Mouse (Mus musculus) heart, postnatal 10 days (tissue): Measurements from ENCODE around the gene Aco2. TPM values are rescaled to one million over a fixed set of nuclear protein-coding genes. Genes with fewer than 3 reads are reported as not detected.

Experiments
- DNase-seq, 2 experiments: peaks; one replicate each; pipeline ENCODE4 v3.0.0; 2021
- intact Hi-C: fragments of 180-260 bp; cut with DNase I; formaldehyde crosslinking; loops from one replicate; pipeline ENCODE4 v1.15.1; 2025
- total RNA-seq, 2 experiments: library from RNA; stranded (reverse); gene quantifications; 2 replicates each; pipeline ENCODE4 v1.2.3; 2021

Gene Aco2
- 1,000 to 10,000 TPM; 1,895 to 1,910 TPM for total RNA-seq

- peak; percentile 100 for DNase-seq
- intact Hi-C loops, result loop anchor here (5.0 kb wide), 1 partner anchor 40 kb away; no protein-coding TSS in a partner anchor
Observed at GRCm38 (mm10) chr15:81872262-81873136, at the start of gene Aco2. Gene Aco2, plus strand, starts transcription at chr15:81872309.

GRCm38 (mm10) chr15:81822631-81823030 lies 49.5 kb upstream of the Aco2 start:
- intact Hi-C loops, result no loop called here
- no peak for DNase-seq

GRCm38 (mm10) chr15:81824832-81825231 lies 47.3 kb upstream of the Aco2 start:
- intact Hi-C loops, result no loop called here

GRCm38 (mm10) chr15:81828426-81829207 lies 43.5 kb upstream of the Aco2 start:
- intact Hi-C loops, result no loop called here
- DNase-seq, result no peak

More at GRCm38 (mm10) chr15:81824832-81825231, 47.3 kb upstream of the Aco2 start:
- DNase-seq, result no peak

- intact Hi-C loops, result no loop called here
Observed at GRCm38 (mm10) chr15:81829208-81829580, 42.9 kb upstream of the Aco2 start.

GRCm38 (mm10) chr15:81830530-81830929 lies 41.6 kb upstream of the Aco2 start:
- intact Hi-C loops, result loop anchor here (5.0 kb wide), 2 partner anchors 42 to 157 kb away; partner anchors contain the start of genes Aco2, Phf5a and Xrcc6
- DNase-seq, result no peak

More at GRCm38 (mm10) chr15:81829208-81829580, 42.9 kb upstream of the Aco2 start:
- DNase-seq, result no peak

GRCm38 (mm10) chr15:81831136-81831825 lies 40.8 kb upstream of the Aco2 start:
- peak; percentile 96 for DNase-seq
- intact Hi-C loops, result loop anchor here (1.0 to 5.0 kb wide), 3 partner anchors 41 to 156 kb away; partner anchors contain the start of genes Aco2, Phf5a and Xrcc6

GRCm38 (mm10) chr15:81832219-81832618 lies 39.9 kb upstream of the Aco2 start:
- intact Hi-C loops, result loop anchor here (5.0 kb wide), 2 partner anchors 40 to 155 kb away; partner anchors contain the start of genes Aco2, Phf5a and Xrcc6
- DNase-seq, result peak in 1 of 2 experiments; percentile 25

GRCm38 (mm10) chr15:81833481-81833880 lies 38.6 kb upstream of the Aco2 start:
- DNase-seq, result no peak
- intact Hi-C loops, result loop anchor here (5.0 kb wide), 2 partner anchors 39 to 154 kb away; partner anchors contain the start of genes Aco2, Phf5a and Xrcc6

- intact Hi-C loops, result loop anchor here (5.0 kb wide), 2 partner anchors 38 to 153 kb away; partner anchors contain the start of genes Aco2, Phf5a and Xrcc6
- DNase-seq, result peak; percentile 77 to 88
Observed at GRCm38 (mm10) chr15:81834171-81834841, 37.8 kb upstream of the Aco2 start.

GRCm38 (mm10) chr15:81835007-81835880 lies 36.9 kb upstream of the Aco2 start:
- no peak for DNase-seq

GRCm38 (mm10) chr15:81836124-81836821 lies 35.8 kb upstream of the Aco2 start:
- intact Hi-C loops, result no loop called here
- peak; percentile 94 to 95 for DNase-seq

More at GRCm38 (mm10) chr15:81835007-81835880, 36.9 kb upstream of the Aco2 start:
- intact Hi-C loops, result no loop called here

- intact Hi-C loops, result no loop called here
- no peak for DNase-seq
Observed at GRCm38 (mm10) chr15:81836966-81837920, 34.9 kb upstream of the Aco2 start.

GRCm38 (mm10) chr15:81838554-81839235 lies 33.4 kb upstream of the Aco2 start:
- intact Hi-C loops, result loop anchor here (1.0 kb wide), 1 partner anchor 19 kb away; no protein-coding TSS in a partner anchor

GRCm38 (mm10) chr15:81839634-81840033 lies 32.5 kb upstream of the Aco2 start:
- peak; percentile 94 to 97 for DNase-seq
- intact Hi-C loops, result loop anchor here (1.0 kb wide), 1 partner anchor 18 kb away; no protein-coding TSS in a partner anchor

More at GRCm38 (mm10) chr15:81838554-81839235, 33.4 kb upstream of the Aco2 start:
- DNase-seq, result peak; percentile 70 to 71

GRCm38 (mm10) chr15:81840306-81840705 lies 31.8 kb upstream of the Aco2 start:
- no peak for DNase-seq
- intact Hi-C loops, result no loop called here
